Mouse (Mus musculus) B cell, adult 2 months (primary cell): ENCODE measurements around the gene Pdia4.
A peak's percentile ranks its signal among the peaks of the same experiment; 100 is the strongest.
"Not testable (repeated sequence)": the region's sequence is repeated elsewhere in the genome, so short reads cannot be mapped to it uniquely, and the experiment has no call there.

Experiments
- DNase-seq, 2 experiments: peaks; one replicate each; pipeline ENCODE4 v3.0.0; 2022

Gene Pdia4

DNA sequence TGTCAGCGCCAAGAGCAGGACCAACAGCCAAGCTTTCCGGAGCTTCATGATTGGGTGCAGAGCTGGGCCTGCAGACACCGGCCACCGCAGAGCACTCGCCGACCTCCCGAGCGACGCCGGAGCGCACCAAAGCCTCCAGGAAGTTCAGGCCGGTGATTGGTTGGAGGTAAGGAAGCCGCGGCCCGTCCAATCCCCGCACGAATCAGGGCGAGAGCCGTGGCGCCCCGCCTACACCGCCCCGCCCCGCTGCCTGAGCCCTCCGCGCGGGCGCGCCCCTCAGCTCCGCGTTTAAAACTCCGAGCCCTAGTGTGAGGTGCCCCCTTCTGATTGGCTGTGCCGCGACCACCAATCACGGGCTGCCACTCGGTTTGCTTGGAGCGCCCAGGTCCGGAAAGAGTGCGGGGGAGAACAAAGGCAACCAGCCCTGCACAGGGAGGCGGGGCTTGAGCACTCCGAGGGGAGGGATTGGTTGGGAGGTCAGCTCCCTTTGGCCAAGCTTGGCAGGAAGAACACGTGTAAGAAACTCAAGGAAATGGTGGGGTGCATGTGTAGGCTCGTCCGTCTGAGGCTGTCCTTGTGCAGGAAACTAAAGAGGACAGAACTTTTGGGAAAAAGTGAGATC, at the start of gene Pdia4:
Gene Pdia4, minus strand, starts transcription at position 174 of the 622 bp plus-strand sequence.
- DNase-seq: peak; percentile 98

DNA sequence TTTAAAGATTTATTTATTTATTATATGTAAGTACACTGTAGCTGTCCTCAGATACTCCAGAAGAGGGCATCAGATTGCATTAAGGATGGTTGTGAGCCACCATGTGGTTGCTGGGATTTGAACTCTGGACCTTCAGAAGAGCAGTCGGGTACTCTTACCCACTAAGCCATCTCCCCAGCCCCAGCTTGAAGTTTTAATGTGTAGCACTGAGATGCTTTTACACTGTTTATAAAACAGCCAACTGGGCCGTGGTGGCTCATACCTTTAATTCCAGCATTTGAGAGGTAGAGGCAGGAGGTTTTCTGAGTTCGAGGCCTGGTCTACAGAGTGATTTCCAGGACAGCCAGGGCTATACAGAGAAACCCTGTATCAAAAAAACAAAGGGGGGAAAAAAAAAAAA, 44.5 kb upstream of the Pdia4 start:
- DNase-seq: not testable (repeated sequence)

DNA sequence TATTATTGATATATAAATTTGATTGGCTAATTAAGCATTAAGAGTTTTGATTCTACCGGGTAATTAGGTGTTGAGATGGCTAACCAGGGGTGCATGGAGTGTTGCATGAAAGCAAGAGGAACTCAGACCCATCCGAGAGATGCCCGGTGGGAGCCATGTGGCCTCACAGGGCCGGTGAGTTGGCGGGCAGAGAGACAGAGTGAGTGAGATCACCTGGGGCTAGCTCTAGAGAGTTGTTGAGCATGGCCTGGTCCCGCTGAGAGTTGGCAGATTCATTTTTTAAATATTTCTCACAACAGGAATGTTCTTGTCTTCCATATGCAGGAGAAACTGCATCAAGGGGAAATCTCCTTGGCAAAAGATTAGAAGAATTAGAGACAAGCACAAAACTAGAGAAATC, 44.0 kb upstream of the Pdia4 start:
- DNase-seq: no peak

DNA sequence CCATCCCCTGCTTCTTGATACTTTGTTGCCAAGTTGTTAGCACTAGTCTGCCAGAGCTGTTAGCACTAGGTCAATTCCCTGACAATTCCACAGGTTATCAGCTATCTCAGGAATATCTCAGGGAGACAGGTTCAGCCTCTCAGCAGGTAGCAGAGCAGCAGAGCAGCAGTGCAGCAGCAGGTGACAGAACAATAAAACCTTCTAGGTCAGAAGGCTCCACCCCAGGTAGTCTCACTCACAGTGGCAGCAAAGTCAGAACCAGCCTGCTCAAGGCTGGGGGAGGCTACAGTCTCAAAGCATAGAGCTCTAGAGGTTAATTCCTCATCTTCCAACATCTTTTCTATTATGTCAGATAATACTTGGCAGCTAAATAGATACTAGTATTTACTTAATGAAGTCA, 32.5 kb upstream of the Pdia4 start:
- DNase-seq: no peak

DNA sequence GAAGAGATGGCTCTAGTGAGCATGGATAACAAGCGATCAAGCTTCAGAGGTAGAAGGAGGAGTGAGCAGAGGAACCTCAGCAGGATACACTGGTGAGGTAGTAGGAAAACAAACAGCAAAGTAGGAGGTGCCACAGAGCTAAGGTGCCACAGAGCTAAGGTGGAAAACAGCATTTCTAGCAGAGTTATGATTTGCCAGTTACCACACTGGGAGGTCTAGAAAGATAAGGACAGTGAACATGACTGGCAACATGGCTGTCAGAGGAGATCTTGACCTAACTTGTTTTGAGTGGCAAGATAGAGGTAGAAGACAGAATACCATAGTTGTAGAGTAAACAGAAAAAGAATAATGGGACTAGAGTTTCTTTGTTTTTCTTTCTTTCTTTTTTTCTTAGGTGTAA, 29.1 kb upstream of the Pdia4 start:
- DNase-seq: no peak

DNA sequence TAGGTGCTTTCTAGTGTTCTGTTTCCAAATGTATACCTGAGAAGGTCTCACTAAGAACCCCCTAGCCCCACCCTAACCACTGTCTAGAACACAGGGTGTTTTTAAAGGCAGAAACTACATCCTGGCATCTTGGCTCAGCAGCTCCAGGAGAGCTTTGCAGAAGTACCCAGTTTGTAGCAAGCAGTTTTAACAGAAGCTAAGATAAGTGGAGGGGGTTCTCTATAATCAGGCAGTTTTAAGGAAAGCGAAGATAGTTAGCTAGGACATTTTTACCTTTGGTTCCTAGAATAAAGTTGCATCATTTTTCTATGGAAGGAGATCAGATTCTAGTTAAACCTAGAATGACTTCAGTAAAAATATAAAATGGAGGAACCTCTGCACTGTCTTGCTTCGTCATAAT, 28.6 kb upstream of the Pdia4 start:
- no peak for DNase-seq

DNA sequence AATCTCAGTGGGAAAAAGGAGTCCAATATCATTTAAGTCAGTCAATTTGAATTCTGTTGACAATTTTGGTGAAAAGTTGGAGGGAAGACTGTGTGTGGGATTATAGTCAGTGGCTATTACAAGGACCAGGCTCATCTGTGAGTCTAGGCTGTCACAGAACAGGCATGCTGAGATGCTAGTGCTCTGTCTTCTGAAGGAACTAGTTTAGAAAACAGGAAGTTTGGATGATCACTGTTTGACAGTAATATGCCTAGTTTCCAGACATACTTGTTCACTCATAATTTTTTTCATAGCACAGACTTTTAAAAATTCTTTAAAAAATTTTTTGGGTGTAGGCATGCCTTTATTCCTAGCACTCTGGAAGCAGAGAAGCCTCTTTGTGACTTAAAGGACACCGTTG, 27.8 kb upstream of the Pdia4 start:
- no peak for DNase-seq

DNA sequence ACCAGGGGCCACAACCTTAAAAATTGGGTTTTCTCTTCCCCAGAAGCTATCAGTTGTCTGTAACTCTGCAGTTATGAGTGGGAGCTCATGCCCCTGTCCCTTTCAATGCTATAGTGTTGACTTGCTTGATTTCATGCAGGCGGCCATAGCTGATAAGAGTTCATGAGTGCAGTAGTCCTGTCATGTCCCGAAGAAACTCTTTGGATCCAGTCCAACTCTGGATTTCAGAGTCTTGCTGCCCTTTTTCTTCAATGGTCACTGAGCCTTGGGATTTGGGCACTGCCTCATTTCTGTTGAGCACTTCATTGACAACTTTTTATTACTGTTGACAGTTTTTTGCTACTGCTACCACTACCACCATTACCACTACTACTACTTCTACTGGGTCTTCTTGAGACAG, 24.4 kb upstream of the Pdia4 start:
- no peak for DNase-seq

DNA sequence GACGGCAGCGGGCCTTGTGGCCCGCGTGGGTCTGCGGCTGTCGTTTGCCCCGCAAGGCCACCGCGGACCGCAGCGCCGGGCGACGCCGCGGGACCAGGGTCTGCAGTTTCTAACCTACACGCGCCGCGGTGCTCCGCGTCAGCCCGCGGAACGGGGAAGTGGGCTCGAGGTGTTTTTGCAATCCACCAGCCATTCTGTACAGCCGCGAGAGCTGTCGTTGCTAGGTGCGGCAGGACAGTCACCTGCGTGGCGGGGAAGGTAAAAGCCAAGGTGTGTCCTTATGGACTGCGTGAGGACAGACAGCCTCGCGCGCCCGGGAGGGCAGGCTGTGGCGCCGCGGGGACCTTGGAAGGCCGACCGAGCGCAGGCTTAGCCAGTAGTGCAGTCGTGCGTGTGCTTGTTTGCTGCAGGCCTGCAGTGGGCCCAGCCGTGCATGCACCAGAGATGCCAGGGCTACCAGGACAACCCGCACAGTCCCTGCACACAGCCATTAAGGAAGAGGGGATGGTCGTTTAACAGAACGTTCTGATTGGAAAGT, 22.8 kb upstream of the Pdia4 start:
- DNase-seq: peak; percentile 63 to 68

DNA sequence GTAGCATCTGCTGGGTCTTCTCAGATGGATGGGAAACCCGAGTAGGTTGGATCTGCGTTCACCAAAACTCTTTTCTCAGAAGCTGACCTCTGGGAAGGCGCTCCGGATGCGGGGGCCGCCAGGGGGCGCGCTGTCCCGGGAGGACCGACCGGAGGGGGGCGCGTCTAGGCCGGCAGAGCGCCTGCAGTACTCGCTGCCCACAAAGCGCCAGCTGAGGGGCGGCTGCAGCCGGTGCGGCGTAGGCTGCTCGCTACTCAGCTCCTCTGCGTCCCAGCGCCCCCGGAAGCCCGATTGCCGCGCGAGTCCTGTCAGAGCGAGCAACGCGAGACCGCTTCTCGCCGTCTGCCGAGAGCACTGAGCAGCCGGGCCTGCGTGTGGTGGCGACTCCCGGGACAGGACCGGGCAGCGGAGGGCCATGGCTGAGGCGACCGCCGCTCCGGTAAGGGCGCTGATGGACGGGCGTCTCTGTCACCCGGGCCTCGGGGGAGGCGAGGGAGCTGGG, 22.3 kb upstream of the Pdia4 start, which contains the start of gene Zfp398:
Gene Zfp398, plus strand, starts transcription at position 180 of the 502 bp plus-strand sequence.
- peak; percentile 99 for DNase-seq

DNA sequence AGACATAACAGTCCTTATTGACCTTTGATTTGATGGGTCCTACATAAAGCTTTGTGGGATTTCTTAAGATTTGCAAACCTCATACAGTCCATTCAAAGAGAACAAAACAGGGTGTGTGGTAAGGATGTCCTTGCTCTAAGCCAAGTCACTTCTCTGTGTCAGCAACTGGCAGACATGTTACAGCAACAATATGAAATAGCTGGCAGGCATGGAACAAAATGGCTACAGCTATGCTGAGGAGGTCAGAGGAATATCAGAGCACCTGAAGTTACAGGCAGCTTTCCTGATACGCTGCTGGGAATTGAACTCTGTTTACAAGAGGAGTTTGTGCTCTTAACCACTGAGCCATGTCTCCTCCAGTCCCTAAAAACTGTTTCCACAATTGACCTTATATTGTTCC, 19.0 kb upstream of the Pdia4 start:
- no peak for DNase-seq

DNA sequence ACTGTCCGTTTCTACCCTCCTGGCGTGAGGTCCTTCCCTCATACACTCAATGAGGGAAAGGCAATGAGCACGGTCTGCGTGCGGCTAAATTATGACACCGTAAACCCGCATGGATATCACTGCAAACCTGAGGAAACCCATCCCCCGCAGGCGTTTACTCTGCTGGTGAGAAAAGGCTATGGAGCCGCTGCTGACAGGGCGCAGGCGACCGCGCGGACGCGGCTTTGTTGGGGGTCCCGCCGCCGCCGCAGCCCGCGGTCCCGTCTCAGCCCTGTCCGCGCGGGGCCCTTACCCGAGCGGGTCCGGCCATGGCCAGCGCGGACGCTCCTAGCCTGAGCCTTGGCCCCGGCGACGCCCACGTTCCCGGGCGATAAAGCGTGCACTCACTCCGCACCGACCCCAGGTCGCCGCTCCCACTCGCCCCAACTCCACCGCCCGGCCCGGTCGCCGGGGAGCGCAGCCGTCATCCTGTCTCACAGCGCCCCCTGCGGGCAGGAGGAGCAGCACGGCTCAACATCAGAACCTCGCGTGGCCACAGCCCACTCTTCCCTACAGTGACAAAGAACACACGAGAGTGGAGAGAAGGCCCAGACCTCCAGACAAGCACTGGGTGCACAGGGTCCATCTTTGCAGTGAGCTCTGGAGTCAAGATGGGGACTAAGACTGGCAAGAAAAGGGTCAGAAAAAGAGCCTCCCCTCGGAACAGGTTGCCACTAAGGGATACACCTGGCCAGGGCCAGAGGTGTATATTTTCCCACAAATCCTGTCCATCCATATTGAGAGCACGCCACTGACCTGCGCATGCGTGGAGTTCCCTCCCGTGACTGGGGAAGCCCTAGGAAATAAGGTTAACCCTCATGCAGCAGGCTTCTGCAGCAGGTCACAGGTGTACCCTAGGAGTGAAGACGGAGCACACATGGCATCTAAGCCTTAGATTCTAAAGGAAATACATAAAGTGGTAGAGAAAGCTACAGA, 17.2 kb upstream of the Pdia4 start, which contains the start of gene Zfp786:
Gene Zfp786, minus strand, starts transcription at position 764 of the 975 bp plus-strand sequence.
- peak; percentile 97 to 98 for DNase-seq

DNA sequence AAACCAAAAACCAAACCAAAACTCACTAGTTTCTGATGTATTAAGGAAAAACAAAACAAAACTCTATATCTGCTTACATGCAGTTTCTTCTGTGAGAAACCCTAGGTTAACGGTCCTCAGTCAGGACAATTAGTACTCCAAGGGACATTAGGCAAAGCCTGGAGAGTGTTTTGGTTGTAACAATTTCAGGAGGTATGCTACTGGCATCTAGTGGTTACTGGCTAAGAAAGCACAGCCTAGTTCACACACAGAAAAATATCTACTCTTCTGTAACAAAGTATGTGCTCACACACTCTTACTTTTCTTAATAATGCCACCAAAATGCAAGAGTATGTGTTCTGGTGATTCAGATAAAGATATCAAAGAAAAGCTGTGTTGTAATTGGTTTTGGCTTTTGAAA, 15.7 kb upstream of the Pdia4 start:
- no peak for DNase-seq

DNA sequence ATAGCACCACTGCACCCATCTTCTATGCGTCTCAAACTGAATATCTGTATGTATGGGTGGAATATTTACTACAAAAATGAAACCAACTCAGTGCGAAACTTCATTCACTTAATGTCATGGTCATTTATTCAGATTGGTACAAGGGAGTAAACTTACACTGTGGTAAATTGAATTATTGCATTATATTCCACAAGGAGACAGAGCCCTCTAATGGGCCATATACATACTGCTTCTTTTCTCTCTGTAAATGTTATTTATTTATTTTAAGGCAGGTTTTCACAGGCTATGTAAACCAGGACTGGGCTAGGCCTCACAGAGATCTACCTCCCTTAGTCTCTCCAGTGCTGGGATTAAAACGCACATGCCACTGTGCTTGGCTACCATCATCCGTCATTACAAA, 14.2 kb upstream of the Pdia4 start:
- DNase-seq: no peak

DNA sequence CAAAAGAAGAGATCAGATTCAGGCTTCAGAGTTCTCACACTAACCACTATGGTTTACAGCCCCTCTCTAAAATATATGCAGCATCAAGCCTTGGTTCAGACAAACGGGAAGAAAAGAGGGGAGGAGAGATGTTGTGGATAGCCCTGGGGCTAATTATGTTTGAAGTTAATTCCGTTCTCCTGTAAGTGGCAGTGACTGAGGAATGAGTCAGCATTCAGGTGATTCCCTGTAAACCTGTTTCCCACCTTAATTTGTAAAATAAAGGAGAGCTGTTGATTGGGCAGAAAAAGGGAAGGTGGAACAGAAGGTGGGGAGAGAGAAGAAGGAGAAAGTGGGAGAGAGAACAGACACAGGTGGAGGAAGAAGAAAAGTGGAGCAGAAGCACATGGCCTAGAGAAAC, 11.0 kb upstream of the Pdia4 start:
- DNase-seq: no peak

DNA sequence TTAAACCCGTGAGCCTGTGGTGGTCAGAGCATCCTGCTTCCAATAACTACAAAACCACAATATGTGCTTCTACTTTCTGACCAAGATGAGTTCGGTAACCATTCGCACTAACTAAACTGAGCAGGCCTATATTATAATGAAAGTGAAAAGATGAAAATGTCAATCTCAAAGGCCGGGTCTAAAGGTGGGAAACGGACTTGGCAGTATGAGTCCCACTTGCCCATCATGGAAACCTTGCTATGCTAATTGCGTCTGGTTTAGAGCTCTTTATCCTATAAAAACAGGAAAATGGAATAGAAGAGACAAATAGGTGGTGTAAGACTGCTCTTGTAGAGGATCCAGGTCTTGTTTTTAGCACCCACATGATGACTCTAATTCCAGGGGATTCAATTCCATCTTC, 8.5 kb upstream of the Pdia4 start:
- no peak for DNase-seq

DNA sequence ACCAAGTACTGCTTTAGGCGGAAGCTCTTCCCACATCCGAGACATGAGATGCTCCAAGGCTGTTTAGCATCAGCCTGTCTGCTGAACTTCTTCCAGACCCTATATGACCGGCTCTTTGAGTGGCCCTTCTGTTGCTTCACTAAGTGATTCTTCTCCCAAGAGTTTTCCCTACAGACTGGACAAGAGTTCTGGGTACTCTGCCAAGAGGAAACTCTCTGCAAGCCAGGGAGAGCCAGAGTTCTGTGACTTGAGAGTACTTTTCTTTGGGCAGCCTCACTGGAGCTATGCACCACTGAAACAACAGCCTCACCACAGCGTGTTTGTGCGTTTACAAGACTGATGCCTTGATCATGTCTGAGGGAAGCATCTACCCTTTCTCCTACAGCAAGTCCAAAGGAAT, 8.0 kb upstream of the Pdia4 start:
- DNase-seq: no peak

DNA sequence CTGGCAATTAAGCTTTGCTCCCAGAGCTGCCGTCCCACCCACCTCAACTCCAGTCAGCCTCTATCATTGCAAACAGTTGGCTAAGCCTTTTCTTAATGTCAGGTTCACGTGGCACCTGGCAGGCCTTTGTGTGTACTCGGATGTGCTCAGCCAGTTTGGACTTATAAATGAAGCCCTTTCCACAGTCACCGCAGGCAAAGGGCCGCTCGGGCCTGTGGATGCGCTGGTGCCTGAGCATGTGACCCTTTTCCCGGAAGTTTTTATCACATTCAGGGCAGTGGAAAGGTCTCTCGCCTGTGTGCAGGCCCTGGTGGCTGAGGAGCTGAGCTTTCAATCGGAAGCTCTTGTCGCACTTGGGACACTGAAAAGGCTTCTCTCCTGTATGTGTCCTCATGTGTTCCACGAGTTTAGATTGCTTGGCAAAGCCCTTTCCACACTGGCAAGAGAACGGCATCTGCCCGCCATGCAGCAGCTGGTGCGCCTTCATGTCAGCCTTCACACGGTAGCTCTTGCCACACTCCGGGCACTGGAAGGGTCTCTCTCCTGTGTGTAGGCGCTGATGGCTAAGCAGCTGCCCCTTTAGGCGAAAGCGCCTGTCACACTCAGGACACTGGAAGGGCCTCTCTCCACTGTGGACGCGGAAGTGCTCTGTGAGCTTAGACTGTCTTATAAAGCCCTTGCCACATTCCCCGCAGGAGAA, 6.5 kb upstream of the Pdia4 start:
- DNase-seq: no peak

DNA sequence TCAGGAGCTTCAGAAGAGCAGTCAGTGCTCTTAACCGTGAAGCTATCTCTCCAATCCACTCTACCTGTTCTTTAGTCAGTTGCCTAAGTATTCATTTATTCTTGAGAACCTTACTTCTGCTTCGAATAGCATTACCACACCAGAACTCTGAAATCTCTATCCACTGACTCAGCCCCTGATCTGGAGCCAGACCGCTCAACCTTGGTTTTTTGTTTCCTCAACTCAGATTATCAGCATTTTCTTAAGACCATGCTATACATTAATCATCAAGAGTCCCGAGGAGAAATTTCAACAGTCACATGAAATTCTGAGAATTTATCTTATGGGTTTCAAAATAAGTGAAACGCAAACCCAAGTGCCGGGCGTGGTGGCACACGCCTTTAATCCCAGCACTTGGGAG, 5.5 kb upstream of the Pdia4 start:
- DNase-seq: no peak

DNA sequence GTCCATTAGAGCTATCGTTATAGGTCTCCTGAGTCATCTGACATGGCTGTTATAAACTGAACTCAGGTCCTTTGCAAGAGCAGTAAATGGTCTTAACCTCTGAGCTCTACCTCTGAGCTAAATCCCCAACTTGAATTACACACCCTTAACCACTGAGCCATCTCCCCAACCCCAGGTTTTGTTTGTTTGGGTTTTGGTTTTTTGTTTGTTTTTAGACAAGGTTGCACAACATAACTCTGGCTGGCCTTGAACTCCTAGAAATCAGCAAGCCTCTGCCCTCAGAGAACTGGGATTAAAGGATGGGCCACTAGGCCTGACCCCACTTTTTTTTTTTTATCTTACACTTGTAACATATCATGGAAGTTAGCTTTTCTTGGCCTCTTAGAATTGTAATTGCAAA, 2.9 kb upstream of the Pdia4 start:
- DNase-seq: no peak

DNA sequence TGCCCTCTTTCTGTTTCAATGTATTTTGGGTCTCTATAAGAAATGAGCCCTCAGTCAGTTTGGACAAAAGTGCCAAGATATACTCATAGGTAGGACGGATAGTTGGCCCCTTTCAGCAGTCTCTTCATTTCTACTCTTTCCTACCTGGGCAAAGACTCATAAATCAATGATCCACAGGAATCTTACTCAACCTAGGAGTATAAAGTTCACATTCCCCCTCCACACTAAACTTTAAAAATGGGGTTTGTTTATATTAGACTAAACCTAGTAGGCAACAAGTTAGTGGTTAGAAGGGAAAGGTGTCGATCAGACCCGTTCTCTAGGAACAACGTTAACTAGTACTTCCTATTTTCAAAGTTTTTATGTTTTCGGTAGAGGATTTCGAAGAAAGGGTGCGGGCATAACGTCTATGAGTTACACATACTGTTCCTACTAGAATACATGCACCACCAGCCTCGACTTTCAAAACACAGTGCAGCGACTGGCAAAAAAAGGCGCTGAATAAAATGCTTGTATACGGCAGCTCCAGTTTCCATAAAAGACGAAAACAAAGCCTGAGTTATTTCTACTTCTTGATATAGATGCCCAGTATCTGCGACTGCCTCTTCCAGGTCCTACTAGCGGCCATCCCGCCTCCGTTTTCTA, 837 bp downstream of the Pdia4 start:
- DNase-seq: no peak

DNA sequence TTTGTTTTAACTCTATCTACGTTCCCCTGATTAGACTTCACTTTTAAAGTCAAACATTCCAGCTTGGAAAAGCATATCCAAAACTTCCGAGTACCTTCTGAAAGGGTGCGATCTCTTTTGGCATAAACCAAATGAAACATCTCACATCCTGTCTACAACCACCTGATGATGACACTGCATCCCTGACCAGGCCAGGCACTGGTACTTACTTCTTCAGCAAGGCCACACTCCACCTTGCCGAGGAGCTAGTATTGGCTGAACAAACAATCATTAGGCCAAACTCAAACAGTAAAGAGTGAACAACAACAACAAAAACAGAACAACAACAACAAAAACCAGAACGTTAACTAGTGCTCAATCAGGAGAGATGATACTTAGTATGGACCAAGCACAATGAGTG, 1.9 kb downstream of the Pdia4 start:
- DNase-seq: peak in 1 of 2 experiments; percentile 17

DNA sequence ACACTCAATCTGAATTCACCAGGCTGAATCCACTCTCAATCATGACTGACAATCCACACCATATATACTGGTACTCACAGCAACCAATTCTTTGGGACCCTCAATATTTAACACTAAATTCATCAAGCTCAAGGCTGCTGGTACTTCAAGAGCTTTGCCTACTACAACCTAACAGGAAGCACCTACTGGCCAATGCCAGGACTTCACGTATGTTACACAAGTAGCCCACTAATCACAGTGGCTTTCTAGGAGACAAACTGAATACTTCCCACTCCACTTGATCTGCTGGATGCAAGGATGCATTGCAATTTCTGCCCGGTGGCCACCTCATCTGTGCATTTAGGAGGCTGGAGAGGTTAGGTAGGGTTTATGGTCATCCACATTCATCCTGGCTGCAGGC, 3.0 kb downstream of the Pdia4 start:
- DNase-seq: peak; percentile 31 to 35
